Mouse (Mus musculus): ENCODE results near the gene Slco3a1.

GRCm38 (mm10) chr7:74337677-74338420 lies 216.7 kb downstream of the Slco3a1 start:
- TF ChIP-seq POLR2A (IDR thresholded peaks at IDR 0.05; ENCODE audit: borderline replicate concordance, control insufficient read depth, low read depth, low read length), result no peak
- TF ChIP-seq CTCF (IDR thresholded peaks at IDR 0.05; ENCODE audit: control insufficient read depth, insufficient read depth, low read length), result no peak

All from bone marrow, adult 2 months (tissue).